Mouse (Mus musculus): ENCODE measurements at regions not wholly inside any gene's neighbourhood (a gene's known extent, or its start where the extent isn't known, plus 50 kb on each side); places are given as distances from the start of the nearest gene placed in this dataset.

DNA sequence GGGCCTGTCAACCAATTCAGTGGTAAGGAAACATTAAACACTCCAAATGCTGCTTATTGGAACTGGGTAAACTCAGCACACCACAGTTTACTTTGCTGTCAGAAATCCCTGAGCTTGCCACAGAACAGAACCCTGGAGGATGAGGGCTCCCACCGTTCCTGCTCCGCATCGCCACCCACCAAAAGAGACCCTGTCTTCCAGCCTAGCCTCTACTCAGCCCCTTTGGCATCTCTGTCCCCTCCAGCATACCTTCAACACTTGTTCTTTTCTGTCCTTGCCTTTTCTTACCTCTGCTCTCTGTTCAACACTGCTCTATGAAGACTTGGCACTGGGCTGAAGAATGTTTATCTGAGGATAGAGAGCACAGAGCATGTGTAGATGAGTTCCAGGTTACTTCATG is 67.5 kb downstream of the Rpusd4 start:
- TF ChIP-seq CTCF (conservative IDR thresholded peaks at IDR 0.05; ENCODE audit: low read length) = no peak
- TF ChIP-seq POU5F1 (IDR thresholded peaks at IDR 0.05; ENCODE audit: borderline replicate concordance, low read length) = no peak

All from E14TG2a.4 (cell line).